Mouse (Mus musculus) splenic B cell, adult 2 months (primary cell): ENCODE data around the gene Tepsin.

Source experiments
- DNase-seq: peaks from one replicate; pipeline ENCODE4 v3.0.0-alpha.2; 2011; ENCODE audit warnings: low read depth, low spot score
- H3K27me3 ChIP-seq: 2 replicates; pipeline ENCODE4 v1.6.1; 2012; ENCODE audit warnings: mild to moderate bottlenecking, low read length, moderate library complexity, mixed read lengths; ENCODE audit not compliant: control insufficient read depth, poor library complexity, insufficient read depth, severe bottlenecking
- H3K36me3 ChIP-seq: 2 replicates; pipeline ENCODE4 v1.6.1; 2012; ENCODE audit warnings: mild to moderate bottlenecking, low read length, moderate library complexity, mixed read lengths; ENCODE audit not compliant: control insufficient read depth, poor library complexity, insufficient read depth, severe bottlenecking

The Tepsin gene

DNA sequence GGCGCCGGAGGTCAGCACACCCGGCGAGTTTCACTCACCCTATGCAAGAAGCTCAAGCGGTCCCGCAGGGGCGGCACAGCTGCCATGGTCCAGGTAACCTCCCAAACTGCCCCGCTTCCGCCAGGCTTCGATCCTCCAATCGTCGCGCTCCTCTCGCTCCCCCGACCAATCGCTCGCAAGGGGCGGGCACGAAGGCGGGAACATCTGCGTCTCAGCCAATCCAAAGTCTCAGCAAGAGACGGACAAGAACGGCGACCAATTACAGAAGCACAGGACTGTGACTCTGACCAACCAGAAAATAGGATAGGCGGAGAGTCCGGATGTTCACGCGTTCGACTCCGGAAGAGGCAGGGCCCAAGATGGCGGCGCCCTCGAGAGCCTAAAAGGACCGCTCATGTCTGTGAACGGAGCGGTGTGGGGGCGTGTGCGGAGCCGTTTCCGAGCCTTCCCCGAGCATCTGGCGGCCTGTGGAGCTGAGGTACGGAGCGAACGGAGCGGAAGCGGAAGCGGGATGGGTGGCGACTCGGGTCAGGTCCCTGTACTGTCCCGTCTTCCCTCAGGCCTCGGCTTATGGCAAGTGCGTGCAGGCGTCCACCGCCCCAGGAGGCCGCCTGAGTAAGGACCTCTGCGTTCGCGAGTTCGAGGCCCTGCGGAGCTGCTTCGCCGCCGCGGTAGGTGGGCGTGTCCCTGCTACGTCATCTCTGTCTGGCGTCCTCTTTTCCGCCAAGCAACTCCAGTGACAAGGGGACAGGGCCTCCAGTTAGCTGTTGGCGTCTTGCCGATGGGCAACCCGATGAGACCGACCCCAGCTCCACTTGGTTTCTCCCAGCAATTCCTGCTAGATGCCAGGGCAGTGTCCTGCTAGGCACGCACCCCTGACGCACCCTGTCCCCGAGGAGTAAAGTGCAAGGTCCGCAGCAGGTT is at the start of gene Tepsin, which contains the start of gene Ndufaf8:
Gene Tepsin (minus strand): TSS at position 144 of the 924 bp plus-strand sequence.
Gene Ndufaf8 (plus strand): TSS at position 341 of the 924 bp plus-strand sequence.
- Histone ChIP-seq H3K27me3 (no peaks in the 10 kb centered on the region), H3K36me3 (peaks cover 5% of the 10 kb centered on the region)
- peak; percentile 99 for DNase-seq

DNA sequence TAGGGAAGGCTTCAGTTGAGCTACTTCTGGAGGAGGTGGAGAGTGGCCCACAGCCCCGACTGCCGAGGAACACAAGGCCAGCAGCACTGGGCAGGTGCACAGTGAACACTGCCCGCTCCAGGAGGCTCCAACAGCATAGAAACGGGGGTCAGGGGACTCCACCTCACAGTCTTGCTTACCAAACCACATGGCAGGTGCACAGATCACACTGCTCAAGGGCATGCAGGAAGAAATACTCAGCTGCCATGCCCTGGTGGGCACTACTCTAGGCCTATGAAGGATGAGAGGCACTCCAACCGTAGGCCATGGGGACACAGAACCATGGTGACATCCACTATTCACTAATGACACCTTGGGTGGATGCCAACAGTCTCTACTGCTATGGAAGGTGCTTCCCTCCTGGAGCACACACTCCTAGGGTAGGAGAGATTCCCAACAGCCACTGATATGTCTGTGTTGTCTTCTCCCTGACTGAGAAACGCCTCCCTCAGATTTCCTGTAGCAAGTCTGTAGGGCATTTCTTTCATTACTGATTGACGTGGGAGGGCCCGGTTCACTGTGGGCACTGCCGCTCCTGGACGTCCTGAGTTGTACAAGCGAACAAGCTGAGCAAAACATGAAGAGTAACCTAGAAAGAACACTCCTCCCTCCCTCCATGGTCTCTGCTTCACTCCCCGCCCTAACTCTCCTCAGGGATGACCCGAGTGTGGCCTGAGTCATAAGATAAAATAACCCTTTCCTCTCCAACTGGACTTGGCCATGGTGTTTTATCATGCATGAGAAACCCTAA is 45.4 kb upstream of the Tepsin start:
- DNase-seq: no peak
- Histone ChIP-seq H3K27me3 (no peaks in the 10 kb centered on the region), H3K36me3 (no peaks in the 10 kb centered on the region; the same call in 1 of the 2 replicates)

DNA sequence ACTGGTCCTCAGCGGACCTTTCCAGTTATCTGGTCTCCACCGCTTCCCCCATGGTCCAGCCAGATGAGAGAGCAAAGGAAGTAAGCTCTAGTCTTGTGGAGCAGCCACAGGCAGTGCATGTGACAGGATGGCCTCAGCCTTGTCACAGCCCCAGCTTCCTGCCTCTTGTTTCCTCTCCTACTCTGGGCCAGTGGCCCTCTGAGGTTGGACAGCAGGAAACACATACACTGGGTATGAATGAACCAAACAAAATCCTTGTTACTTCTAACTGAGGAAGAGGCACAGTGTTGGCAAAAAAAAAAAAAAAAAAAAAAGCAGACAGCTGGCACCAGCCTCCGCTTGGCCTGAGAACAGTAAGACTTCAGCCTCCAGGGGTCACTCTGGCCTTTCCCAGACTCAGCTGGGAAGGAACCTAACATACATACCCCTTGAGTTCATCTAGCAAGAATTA is 44.1 kb upstream of the Tepsin start:
- H3K27me3 ChIP-seq: no peaks in the 10 kb centered on the region
- no peaks in the 10 kb centered on the region; the same call in 1 of the 2 replicates for H3K36me3 ChIP-seq
- peak; percentile 36 for DNase-seq

DNA sequence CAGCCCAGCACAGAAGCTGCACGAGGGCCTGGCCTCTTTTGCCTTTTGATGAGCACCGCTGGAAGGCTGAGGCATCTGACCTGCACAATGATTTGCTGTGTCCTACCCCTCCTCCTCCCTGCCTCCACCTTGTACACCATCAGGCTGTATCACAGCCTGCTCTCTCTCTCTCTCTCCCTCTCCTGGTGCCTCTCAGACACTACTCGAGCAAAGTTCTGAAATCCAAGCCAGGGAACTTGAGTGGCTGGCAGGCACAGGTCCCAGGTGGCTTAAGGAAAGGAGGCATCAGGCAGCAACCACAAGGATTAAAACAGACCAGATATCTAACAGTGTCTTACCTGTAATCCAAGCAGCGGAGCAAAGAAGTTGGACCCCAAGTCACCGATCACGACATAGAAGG is 41.7 kb upstream of the Tepsin start:
- Histone ChIP-seq H3K27me3 (no peaks in the 10 kb centered on the region), H3K36me3 (no peaks in the 10 kb centered on the region; the same call in 1 of the 2 replicates)
- no peak for DNase-seq

DNA sequence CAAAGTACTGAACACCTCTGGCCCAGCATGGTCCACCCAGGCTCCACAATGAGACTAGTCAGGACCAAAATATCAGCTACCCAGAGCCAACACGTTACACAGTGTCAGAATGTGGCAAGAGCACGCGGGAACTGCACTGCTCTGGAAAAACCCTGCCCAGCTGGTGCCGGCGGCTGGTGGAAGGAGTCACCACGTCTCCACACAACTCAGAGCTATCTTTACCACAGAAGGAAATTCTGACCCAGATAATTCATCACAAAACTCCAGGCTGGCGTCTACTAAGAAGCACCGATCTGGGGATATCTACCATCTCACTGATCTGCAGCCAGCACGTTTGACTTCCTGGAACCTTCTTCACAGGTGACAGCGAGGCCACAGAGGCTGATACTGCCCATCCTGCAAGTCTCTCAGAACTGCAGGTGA is 40.8 kb upstream of the Tepsin start:
- Histone ChIP-seq H3K27me3 (no peaks in the 10 kb centered on the region), H3K36me3 (no peaks in the 10 kb centered on the region; the same call in 1 of the 2 replicates)
- DNase-seq: no peak

DNA sequence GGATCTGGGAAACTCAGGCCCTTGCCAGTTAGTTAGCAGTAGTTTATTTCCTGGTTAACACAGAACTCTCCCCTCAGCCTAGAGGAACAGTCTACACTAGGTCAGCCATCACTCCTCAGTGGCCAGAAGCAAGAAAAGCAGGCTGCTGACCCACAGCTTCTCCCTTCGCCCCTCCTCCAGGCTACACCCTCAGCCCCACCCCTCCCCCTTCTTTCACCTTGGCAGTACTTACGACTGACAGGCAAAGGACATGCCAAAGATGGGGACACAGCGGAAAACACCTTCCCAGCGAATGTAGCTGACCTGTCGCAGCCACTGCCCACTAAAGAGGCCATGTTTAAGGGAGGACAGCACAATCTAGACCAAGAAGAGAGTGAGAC is 39.1 kb upstream of the Tepsin start:
- Histone ChIP-seq H3K27me3 (no peaks in the 10 kb centered on the region), H3K36me3 (no peaks in the 10 kb centered on the region; the same call in 1 of the 2 replicates)
- DNase-seq: no peak

DNA sequence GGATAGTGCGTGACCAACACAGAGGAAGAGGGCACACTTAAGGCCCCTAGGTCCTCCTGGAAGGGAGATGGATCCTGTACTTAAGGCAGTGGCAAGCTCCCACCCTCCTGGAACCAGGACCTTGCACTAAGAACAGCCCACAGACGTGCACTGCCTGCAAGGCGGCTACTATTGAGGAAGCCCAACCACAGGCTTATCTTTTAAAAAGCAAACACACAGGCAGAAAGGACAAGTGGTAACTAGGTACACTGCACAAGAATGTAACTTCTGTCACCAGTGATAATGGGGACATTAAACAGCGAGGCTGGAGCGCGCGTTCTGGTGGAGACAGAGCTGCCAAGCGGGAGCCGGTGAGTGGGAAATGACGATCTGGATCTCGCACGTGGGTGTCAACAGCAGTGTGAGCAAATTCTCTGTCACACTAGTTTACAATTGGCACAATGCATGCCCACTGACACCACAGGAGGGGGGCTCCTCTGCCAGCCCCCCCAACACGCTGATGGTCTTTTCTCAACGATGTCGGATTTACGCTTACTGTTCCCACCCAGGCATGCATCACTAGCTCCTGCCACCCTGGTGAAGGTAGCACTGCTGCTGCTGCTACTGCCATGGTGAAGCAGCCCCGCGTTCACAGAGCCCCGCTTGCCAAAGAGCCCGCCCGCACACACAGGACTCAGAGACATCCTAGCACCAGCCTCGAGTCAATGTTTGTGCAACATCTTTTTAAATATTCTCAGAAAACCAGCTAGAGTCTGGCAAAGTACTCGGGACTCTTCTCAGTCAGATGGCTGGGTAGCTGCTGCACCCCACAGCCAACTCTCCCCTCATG is 38.5 kb upstream of the Tepsin start:
- H3K27me3 ChIP-seq: no peaks in the 10 kb centered on the region
- DNase-seq: no peak
- H3K36me3 ChIP-seq: peaks cover 1% of the 10 kb centered on the region; the same call in 1 of the 2 replicates

DNA sequence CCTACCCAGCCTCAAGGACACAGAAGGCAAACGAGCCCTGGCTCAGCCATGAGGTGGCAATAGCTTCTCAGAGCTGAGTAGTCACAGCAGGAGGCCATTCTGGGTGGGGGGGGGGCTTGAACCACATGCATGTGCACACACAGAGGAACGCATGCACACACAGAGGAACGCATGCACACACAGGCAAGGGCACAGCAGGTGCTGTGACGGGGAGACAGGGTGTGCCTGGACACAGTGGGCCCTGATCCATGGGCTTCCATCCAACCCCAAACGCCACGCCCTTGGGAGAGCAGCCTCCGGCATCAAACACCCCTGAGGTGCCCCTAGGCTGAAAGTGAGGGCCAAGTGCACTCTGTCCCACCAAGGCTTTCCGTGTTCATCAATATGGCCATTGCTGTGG is 37.7 kb upstream of the Tepsin start:
- DNase-seq: no peak
- Histone ChIP-seq H3K27me3 (no peaks in the 10 kb centered on the region), H3K36me3 (peaks cover 1% of the 10 kb centered on the region; the same call in 1 of the 2 replicates)

DNA sequence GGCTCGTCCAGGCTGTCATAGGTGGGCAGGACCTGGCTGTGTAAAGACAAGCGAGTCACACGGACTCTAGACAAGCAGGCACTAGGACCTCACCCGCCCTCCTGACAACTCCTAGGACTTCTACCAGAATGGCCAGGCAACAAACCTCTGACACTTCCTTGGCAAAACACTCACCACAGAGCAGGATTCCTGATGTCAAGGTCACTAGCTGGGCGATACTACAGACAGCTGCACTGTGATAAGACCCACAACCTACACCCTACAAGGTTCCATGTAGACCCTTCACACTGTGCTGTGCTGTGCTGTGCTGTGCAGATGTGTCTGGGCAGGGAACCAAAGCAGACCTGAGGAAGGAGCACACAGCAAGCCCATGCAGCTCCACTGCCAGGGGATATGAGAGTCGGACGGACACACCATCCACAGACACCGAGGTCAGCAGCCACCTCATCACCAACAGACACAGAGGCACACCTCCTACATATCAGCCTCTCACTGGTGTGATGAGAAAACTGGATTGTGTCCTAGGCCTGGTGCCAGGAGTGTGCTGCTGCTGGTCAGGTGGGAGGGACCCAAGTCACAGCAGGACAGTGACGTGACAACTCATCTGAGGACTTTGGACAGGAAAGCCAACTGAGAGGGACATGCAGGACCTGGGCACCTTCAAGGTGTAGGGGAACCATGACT is 36.5 kb upstream of the Tepsin start:
- Histone ChIP-seq H3K27me3 (no peaks in the 10 kb centered on the region), H3K36me3 (peaks cover 1% of the 10 kb centered on the region; the same call in 1 of the 2 replicates)
- DNase-seq: no peak

DNA sequence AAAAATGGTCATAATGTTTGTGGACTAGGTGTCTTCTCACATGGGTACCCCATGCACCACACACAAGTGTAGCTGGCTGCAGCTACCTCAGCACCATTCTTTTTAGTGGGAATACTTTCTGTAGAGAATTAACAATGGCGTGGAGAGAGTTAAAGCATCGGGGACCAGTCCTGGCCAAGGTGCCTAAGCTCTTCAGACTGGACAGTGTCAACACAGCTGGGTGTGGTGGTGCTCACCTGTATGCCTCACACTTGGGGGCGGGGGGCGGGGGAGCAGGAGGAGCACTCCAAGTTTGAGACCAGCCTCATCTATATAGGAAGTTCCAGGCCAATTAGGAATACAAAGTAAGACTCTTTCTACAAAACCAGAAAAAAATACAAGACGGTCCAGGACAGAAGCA is 35.6 kb upstream of the Tepsin start:
- no peak for DNase-seq
- Histone ChIP-seq H3K36me3 (peaks cover 1% of the 10 kb centered on the region), H3K27me3 (no peaks in the 10 kb centered on the region)

DNA sequence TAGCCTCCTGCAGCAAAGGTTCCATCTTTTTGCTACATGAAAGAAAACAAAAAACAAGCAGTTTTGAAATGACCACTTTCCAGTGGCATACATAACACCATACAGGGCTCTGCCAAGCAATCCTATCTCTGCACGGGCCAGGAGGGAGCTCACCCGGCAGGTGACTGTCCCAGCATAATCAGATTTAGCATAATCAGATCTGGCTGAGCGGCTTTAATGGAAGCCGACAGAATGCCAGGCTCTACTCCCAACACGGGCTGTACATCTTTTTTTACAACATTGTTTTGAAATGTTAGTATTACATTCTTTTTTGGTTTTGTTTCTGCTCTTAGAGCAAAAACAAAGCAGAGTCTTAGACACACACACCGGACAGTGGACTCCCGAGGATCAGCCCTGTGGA is 30.8 kb upstream of the Tepsin start:
- H3K27me3 ChIP-seq: no peaks in the 10 kb centered on the region
- no peak for DNase-seq
- H3K36me3 ChIP-seq: peaks cover 12% of the 10 kb centered on the region

DNA sequence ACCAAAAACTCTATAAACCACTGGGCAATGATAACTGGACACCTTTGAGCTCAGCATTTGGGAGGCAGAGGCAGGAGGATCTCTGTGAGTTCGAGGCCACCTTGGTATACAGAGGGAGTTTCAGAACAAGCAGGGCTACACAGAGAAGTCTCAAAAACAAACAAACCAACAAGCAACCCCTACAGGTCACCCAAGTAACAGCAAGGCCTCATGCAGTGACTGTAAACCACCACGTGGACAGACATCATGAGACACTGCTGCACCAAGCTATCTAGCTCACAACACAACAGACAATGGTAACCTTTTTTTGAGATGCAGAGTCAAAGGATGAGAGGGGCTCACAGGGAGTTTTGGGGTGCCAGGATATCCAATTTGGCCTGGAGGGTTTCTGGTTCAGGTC is 28.3 kb upstream of the Tepsin start:
- no peak for DNase-seq
- no peaks in the 10 kb centered on the region for H3K27me3 ChIP-seq
- H3K36me3 ChIP-seq: peaks cover 12% of the 10 kb centered on the region

DNA sequence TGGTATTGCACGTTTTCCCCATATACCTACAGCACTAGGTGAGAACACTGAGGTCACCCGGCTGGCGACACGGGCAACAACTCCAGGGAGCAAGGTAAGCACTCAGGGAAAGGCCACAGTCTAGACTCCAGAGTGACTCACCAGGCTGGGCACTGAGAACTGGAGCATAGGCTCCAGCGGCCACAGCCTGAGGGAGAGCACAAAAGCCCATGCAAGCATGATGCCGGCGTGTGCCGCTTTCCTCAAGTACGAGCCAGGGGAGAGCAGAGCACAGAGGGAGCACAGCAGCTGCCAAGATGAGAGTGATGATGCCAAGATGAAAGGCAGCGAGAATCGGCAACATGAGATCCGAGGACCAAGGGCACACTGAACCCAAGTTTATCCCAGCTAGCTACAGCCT is 23.6 kb upstream of the Tepsin start:
- no peaks in the 10 kb centered on the region for H3K27me3 ChIP-seq
- DNase-seq: no peak

More for the DNA sequence above, 23.6 kb upstream of the Tepsin start:
- H3K36me3 ChIP-seq: peaks cover 5% of the 10 kb centered on the region
